Mouse (Mus musculus) midbrain, embryonic 13.5 days (tissue): ENCODE results near the gene Gm20683. TPM values are rescaled to one million over a fixed set of nuclear protein-coding genes. Genes with fewer than 3 reads are reported as not detected.
A peak's percentile ranks its signal among the peaks of the same experiment; 100 is the strongest.
"Not testable (repeated sequence)": the region's sequence is repeated elsewhere in the genome, so short reads cannot be mapped to it uniquely, and the experiment has no call there.

Source experiments
- ATAC-seq: fragments of 200-750 bp; cut with Nextera tagmentation; 2 replicates; pipeline ENCODE4 v1.8.0; 2017; ENCODE audit warnings: mild to moderate bottlenecking, moderate TSS enrichment, moderate library complexity
- H3K27ac ChIP-seq: fragments of 300-500 bp; sonication (generic); 2 replicates; pipeline ENCODE4 v1.5.1; 2015; ENCODE audit warnings: inconsistent platforms, mild to moderate bottlenecking, moderate library complexity
- H3K27me3 ChIP-seq: fragments of 300-500 bp; sonication (generic); 2 replicates; pipeline ENCODE4 v1.6.1; 2015; ENCODE audit warnings: mild to moderate bottlenecking, inconsistent platforms
- H3K36me3 ChIP-seq: fragments of 300-500 bp; sonication (generic); 2 replicates; pipeline ENCODE4 v1.6.1; 2015; ENCODE audit warnings: mild to moderate bottlenecking, inconsistent platforms
- H3K4me1 ChIP-seq: fragments of 300-500 bp; sonication (generic); replicated peaks from 2 replicates; pipeline ENCODE4 v1.6.1; 2015; ENCODE audit warnings: inconsistent platforms
- H3K4me2 ChIP-seq: fragments of 300-500 bp; sonication (generic); replicated peaks from 2 replicates; pipeline ENCODE4 v1.6.1; 2015; ENCODE audit warnings: moderate library complexity, mild to moderate bottlenecking, inconsistent platforms
- H3K4me3 ChIP-seq: fragments of 300-500 bp; sonication (generic); replicated peaks from 2 replicates; pipeline ENCODE4 v1.5.1; 2015; ENCODE audit warnings: mild to moderate bottlenecking, inconsistent platforms
- H3K9ac ChIP-seq: fragments of 300-500 bp; sonication (generic); replicated peaks from 2 replicates; pipeline ENCODE4 v1.6.1; 2015; ENCODE audit warnings: mild to moderate bottlenecking, inconsistent platforms
- H3K9me3 ChIP-seq: fragments of 300-500 bp; sonication (generic); 2 replicates; pipeline ENCODE4 v1.6.1; 2016; ENCODE audit warnings: mild to moderate bottlenecking, inconsistent platforms
- WGBS: fragments of 180-500 bp; shearing (Covaris S2); methylation state at CpG from one replicate; pipeline ENCODE4 v1.1.7; 2015; 5-methylcytosine and 5-hydroxymethylcytosine counted together
- polyA plus RNA-seq: library from polyadenylated mRNA; unstranded; fragments of >200 nt; fragmentation: Nextera tagmentation; extraction: Ambion mirVana; gene quantifications from 2 replicates; pipeline ENCODE4 v1.2.1, GENCODE M21; 2015

The Gm20683 gene
- polyA plus RNA-seq, 1 experiment from 2014 or later, result 7.5 TPM

- Histone ChIP-seq H3K4me3 (peak within 1 kb of the TSS; percentile 66), H3K4me2 (peak within 1 kb of the TSS; percentile 99), H3K27me3 (peaks cover 23% of the 10 kb centered on the region), H3K9me3 (no peaks in the 10 kb centered on the region), H3K27ac (peak within 1 kb of the TSS; percentile 72), H3K4me1 (peaks cover 52% of the 10 kb centered on the region), H3K36me3 (peaks cover 48% of the 10 kb centered on the region), H3K9ac (peak within 1 kb of the TSS; percentile 83)
- under 1% methylated on average over 18 of the region's 18 CpGs for WGBS
- peak; percentile 68 for ATAC-seq
Measured at GRCm38 (mm10) chr17:25823452-25823851, 18.1 kb downstream of the Gm20683 start, which contains the start of gene Wdr24. Gene Wdr24, plus strand, starts transcription at chr17:25823627.

GRCm38 (mm10) chr17:25818851-25819780 is 22.4 kb downstream of the Gm20683 start:
- 8% methylated on average over 44 of the region's 46 CpGs for WGBS
- H3K4me3 ChIP-seq, result 0 out of 2 replicates have a peak overlapping the region, but pooled peaks have one; percentile 5
- peaks cover 14% of the 10 kb centered on the region for H3K4me1 ChIP-seq
- no peaks in the 10 kb centered on the region for H3K9me3 ChIP-seq
- no peak for ATAC-seq
- H3K9ac ChIP-seq, result 0 out of 2 replicates have a peak overlapping the region, but pooled peaks have one; percentile 23
- no peak overlapping the region for H3K27ac ChIP-seq
- 0 out of 2 replicates have a peak overlapping the region, but pooled peaks have one; percentile 11 for H3K4me2 ChIP-seq
- peaks cover 41% of the 10 kb centered on the region for H3K27me3 ChIP-seq
- peaks cover 44% of the 10 kb centered on the region for H3K36me3 ChIP-seq

- 90% methylated on average over 11 of the region's 11 CpGs for WGBS
Measured at GRCm38 (mm10) chr17:25817662-25818061, 23.9 kb downstream of the Gm20683 start.

GRCm38 (mm10) chr17:25813471-25813870 is 28.1 kb downstream of the Gm20683 start:
- ATAC-seq, result no peak
- Histone ChIP-seq H3K4me2 (peak overlapping the region; percentile 39), H3K9ac (peak overlapping the region; percentile 65), H3K9me3 (no peaks in the 10 kb centered on the region), H3K4me1 (peaks cover 46% of the 10 kb centered on the region), H3K27me3 (peaks cover 24% of the 10 kb centered on the region), H3K36me3 (peaks cover 25% of the 10 kb centered on the region), H3K4me3 (peak overlapping the region; percentile 17), H3K27ac (no peak overlapping the region)
- 3% methylated on average over 20 of the region's 20 CpGs for WGBS

More at GRCm38 (mm10) chr17:25817662-25818061, 23.9 kb downstream of the Gm20683 start:
- no peak for ATAC-seq
- H3K4me3 ChIP-seq, result no peak overlapping the region
- H3K9me3 ChIP-seq, result no peaks in the 10 kb centered on the region
- H3K27ac ChIP-seq, result no peak overlapping the region
- peaks cover 41% of the 10 kb centered on the region for H3K27me3 ChIP-seq
- H3K4me1 ChIP-seq, result peaks cover 18% of the 10 kb centered on the region
- H3K36me3 ChIP-seq, result peaks cover 44% of the 10 kb centered on the region
- H3K9ac ChIP-seq, result no peak overlapping the region
- no peak overlapping the region for H3K4me2 ChIP-seq

GRCm38 (mm10) chr17:25810890-25811289 is 30.7 kb downstream of the Gm20683 start:
- H3K9ac ChIP-seq, result peak overlapping the region; percentile 96; the same call in 1 of the 2 replicates
- H3K27ac ChIP-seq, result no peak overlapping the region
- H3K27me3 ChIP-seq, result peaks cover 6% of the 10 kb centered on the region; the same call in 1 of the 2 replicates
- ATAC-seq, result no peak
- peak overlapping the region; percentile 88 for H3K4me3 ChIP-seq
- no peaks in the 10 kb centered on the region for H3K9me3 ChIP-seq
- H3K4me1 ChIP-seq, result peaks cover 52% of the 10 kb centered on the region
- 69% methylated on average over 4 of the region's 4 CpGs for WGBS
- H3K36me3 ChIP-seq, result no peaks in the 10 kb centered on the region
- H3K4me2 ChIP-seq, result peak overlapping the region; percentile 88

GRCm38 (mm10) chr17:25809606-25810340 is 31.8 kb downstream of the Gm20683 start:
- H3K4me2 ChIP-seq, result peak overlapping the region; percentile 88
- peak overlapping the region; percentile 88 for H3K4me3 ChIP-seq
- peaks cover 6% of the 10 kb centered on the region; the same call in 1 of the 2 replicates for H3K27me3 ChIP-seq
- no peaks in the 10 kb centered on the region for H3K36me3 ChIP-seq
- H3K9ac ChIP-seq, result peak overlapping the region; percentile 96
- H3K9me3 ChIP-seq, result no peaks in the 10 kb centered on the region
- 5% methylated on average over 25 of the region's 25 CpGs for WGBS
- ATAC-seq, result peak; percentile 74
- H3K4me1 ChIP-seq, result peaks cover 52% of the 10 kb centered on the region
- peak overlapping the region; percentile 99 for H3K27ac ChIP-seq

- H3K27ac ChIP-seq, result peak within 1 kb of the TSS; percentile 99
- peak; percentile 77 for ATAC-seq
- peak within 1 kb of the TSS; percentile 88 for H3K4me3 ChIP-seq
- H3K4me1 ChIP-seq, result peaks cover 51% of the 10 kb centered on the region
- H3K27me3 ChIP-seq, result peaks cover 6% of the 10 kb centered on the region; the same call in 1 of the 2 replicates
- under 1% methylated on average over 76 of the region's 100 CpGs for WGBS
- no peaks in the 10 kb centered on the region for H3K9me3 ChIP-seq
- no peaks in the 10 kb centered on the region for H3K36me3 ChIP-seq
- H3K9ac ChIP-seq, result peak within 1 kb of the TSS; percentile 96
- H3K4me2 ChIP-seq, result peak within 1 kb of the TSS; percentile 88
Measured at GRCm38 (mm10) chr17:25808789-25809605, 32.6 kb downstream of the Gm20683 start, which contains the start of gene Fbxl16. Gene Fbxl16, plus strand, starts transcription at chr17:25809085.

- peak overlapping the region; percentile 88 for H3K4me3 ChIP-seq
- H3K36me3 ChIP-seq, result no peaks in the 10 kb centered on the region
- no peak for ATAC-seq
- peaks cover 52% of the 10 kb centered on the region for H3K4me1 ChIP-seq
- peak overlapping the region; percentile 99 for H3K27ac ChIP-seq
- H3K4me2 ChIP-seq, result peak overlapping the region; percentile 88
- H3K9ac ChIP-seq, result peak overlapping the region; percentile 96
- peaks cover 6% of the 10 kb centered on the region; the same call in 1 of the 2 replicates for H3K27me3 ChIP-seq
- H3K9me3 ChIP-seq, result no peaks in the 10 kb centered on the region
- 32% methylated on average over 5 of the region's 5 CpGs for WGBS
Measured at GRCm38 (mm10) chr17:25808028-25808427, 33.5 kb downstream of the Gm20683 start.

- H3K4me1 ChIP-seq, result peaks cover 52% of the 10 kb centered on the region
- not testable (repeated sequence) for H3K9me3 ChIP-seq, H3K4me3 ChIP-seq, H3K4me2 ChIP-seq, ATAC-seq, H3K36me3 ChIP-seq, H3K27me3 ChIP-seq, H3K9ac ChIP-seq, H3K27ac ChIP-seq
- 55% methylated on average over 2 of the region's 2 CpGs for WGBS
Measured at GRCm38 (mm10) chr17:25807452-25807851, 34.1 kb downstream of the Gm20683 start.

GRCm38 (mm10) chr17:25806507-25806906 is 35.1 kb downstream of the Gm20683 start:
- ATAC-seq, result no peak
- Histone ChIP-seq H3K27me3 (no peaks in the 10 kb centered on the region), H3K4me2 (no peak overlapping the region), H3K9ac (no peak overlapping the region), H3K36me3 (no peaks in the 10 kb centered on the region), H3K4me1 (peaks cover 52% of the 10 kb centered on the region), H3K4me3 (no peak overlapping the region), H3K9me3 (no peaks in the 10 kb centered on the region), H3K27ac (no peak overlapping the region)
- WGBS, result 95% methylated on average over 4 of the region's 4 CpGs
